ENCODE assay signal across 32 mouse cellular contexts in genomic region chr5:18487076-18487772, GRCm38 (mm10).
"Had no signal": no experiment of that assay in that cellular context is flagged by ENCODE, and none has a peak within 500 bp of the region (broad histone marks: within the 10 kb centered on the region; RNA-seq: fewer than 3 reads in every experiment).

No protein-coding gene starts in this region.

- H3K36me3 ChIP-seq: limb, embryonic 10.5 days; limb, embryonic 12.5 days; limb, embryonic 13.5 days; limb, embryonic 15.5 days; liver, embryonic 12.5 days; liver, embryonic 13.5 days; liver, embryonic 15.5 days; lung, embryonic 15.5 days; midbrain, embryonic 10.5 days; midbrain, embryonic 12.5 days; midbrain, embryonic 13.5 days; midbrain, embryonic 15.5 days; neural tube, embryonic 12.5 days had no signal

- H3K27me3 ChIP-seq: limb, embryonic 12.5 days; limb, embryonic 13.5 days; limb, embryonic 15.5 days; liver, embryonic 12.5 days; liver, embryonic 13.5 days; liver, embryonic 15.5 days; lung, embryonic 15.5 days; megakaryocyte, embryonic 14.5 days; midbrain, embryonic 12.5 days; midbrain, embryonic 13.5 days; midbrain, embryonic 15.5 days; neural tube, embryonic 12.5 days had no signal

- ATAC-seq: liver, embryonic 12.5 days; liver, postnatal 0 days; lung, postnatal 0 days; midbrain, embryonic 13.5 days; midbrain, embryonic 15.5 days; midbrain, embryonic 16.5 days had no signal

- H3K4me3 ChIP-seq: limb, embryonic 10.5 days; limb, embryonic 12.5 days; limb, embryonic 13.5 days; limb, embryonic 15.5 days; liver, embryonic 12.5 days; liver, embryonic 13.5 days; liver, embryonic 15.5 days; lung, embryonic 15.5 days; megakaryocyte, embryonic 14.5 days; midbrain, embryonic 10.5 days; midbrain, embryonic 12.5 days; midbrain, embryonic 13.5 days; midbrain, embryonic 15.5 days; myocyte; neural tube, embryonic 12.5 days had no signal

- H3K27ac ChIP-seq: limb, embryonic 10.5 days; limb, embryonic 12.5 days; limb, embryonic 13.5 days; limb, embryonic 15.5 days; liver, embryonic 12.5 days; liver, embryonic 13.5 days; liver, embryonic 14.5 days; liver, embryonic 15.5 days; lung, embryonic 15.5 days; macrophage; midbrain, embryonic 10.5 days; midbrain, embryonic 12.5 days; midbrain, embryonic 13.5 days; midbrain, embryonic 15.5 days; neural tube, embryonic 12.5 days had no signal

- H3K4me2 ChIP-seq: limb, embryonic 12.5 days; limb, embryonic 13.5 days; limb, embryonic 15.5 days; liver, embryonic 11.5 days; liver, embryonic 12.5 days; liver, embryonic 13.5 days; liver, embryonic 15.5 days; lung, embryonic 14.5 days; lung, embryonic 15.5 days; midbrain, embryonic 11.5 days; midbrain, embryonic 12.5 days; midbrain, embryonic 13.5 days; midbrain, embryonic 15.5 days; neural tube, embryonic 12.5 days had no signal

- DNase-seq: left cerebral cortex, postnatal 4 days; liver; liver, embryonic 13.5 days; liver, postnatal 0 days; lung, adult 18-20 months; lung, adult 2 months; lung, embryonic 14.5 days; lung, postnatal 10 days; lung, postnatal 14 days; lung, postnatal 36 days; lung, postnatal 4 days; midbrain, embryonic 14.5 days had no signal

- H3K9me3 ChIP-seq: limb, embryonic 10.5 days; limb, embryonic 12.5 days; limb, embryonic 13.5 days; limb, embryonic 15.5 days; liver, embryonic 12.5 days; liver, embryonic 13.5 days; liver, embryonic 15.5 days; lung, embryonic 15.5 days; megakaryocyte, embryonic 14.5 days; midbrain, embryonic 10.5 days; midbrain, embryonic 12.5 days; midbrain, embryonic 13.5 days; midbrain, embryonic 15.5 days; neural tube, embryonic 12.5 days had no signal

- H3K4me1 ChIP-seq: limb, embryonic 10.5 days; limb, embryonic 12.5 days; limb, embryonic 13.5 days; limb, embryonic 15.5 days; liver, embryonic 12.5 days; liver, embryonic 13.5 days; liver, embryonic 15.5 days; lung, embryonic 15.5 days; megakaryocyte, embryonic 14.5 days; midbrain, embryonic 10.5 days; midbrain, embryonic 12.5 days; midbrain, embryonic 13.5 days; midbrain, embryonic 15.5 days; neural tube, embryonic 12.5 days had no signal

- H3K9ac ChIP-seq: limb, embryonic 12.5 days; limb, embryonic 13.5 days; limb, embryonic 15.5 days; liver, embryonic 12.5 days; liver, embryonic 13.5 days; liver, embryonic 14.5 days; liver, embryonic 15.5 days; liver, postnatal 0 days; lung, embryonic 14.5 days; lung, embryonic 15.5 days; midbrain, embryonic 12.5 days; midbrain, embryonic 13.5 days; midbrain, embryonic 15.5 days; neural tube, embryonic 12.5 days had no signal
